Mouse (Mus musculus): Measurements from ENCODE around the gene Ccna2. TPM values are rescaled to one million over a fixed set of nuclear protein-coding genes. Genes with fewer than 3 reads are reported as not detected.
A peak's percentile ranks its signal among the peaks of the same experiment; 100 is the strongest.

Ccna2 gene
- polyA plus RNA-seq, 1 experiment from 2014 or later: 205 TPM

GRCm38 (mm10) chr3:36544961-36545360, 27.0 kb downstream of the Ccna2 start:
- Histone ChIP-seq H3K4me1 (ENCODE audit: control insufficient read depth, insufficient read depth, low read length) (no peaks in the 10 kb centered on the region), H3K36me3 (ENCODE audit: control insufficient read depth, insufficient read depth, low read length) (no peaks in the 10 kb centered on the region), H3K9me3 (replicated peaks; ENCODE audit: control insufficient read depth, low read length) (no peaks in the 10 kb centered on the region), H3K27ac (ENCODE audit: low read depth, low read length) (no peak overlapping the region), H3K27me3 (ENCODE audit: control insufficient read depth, insufficient read depth, low read length) (no peaks in the 10 kb centered on the region), H3K4me3 (ENCODE audit: low read depth, low read length) (no peak overlapping the region), H3K9ac (ENCODE audit: low read depth, low read length) (no peak overlapping the region), H3K4me2 (no peak overlapping the region)
- no peak for ATAC-seq (replicated peaks; ENCODE audit: insufficient number of reproducible peaks, low FRiP score, low TSS enrichment)
- 70% methylated on average over 3 of the region's 3 CpGs for WGBS (ENCODE audit: insufficient replicate concordance)

- H3K4me3 ChIP-seq (ENCODE audit: low read depth, low read length): no peak overlapping the region
- no peaks in the 10 kb centered on the region for H3K9me3 ChIP-seq (replicated peaks; ENCODE audit: control insufficient read depth, low read length)
- WGBS (ENCODE audit: insufficient replicate concordance): 80% methylated on average over 2 of the region's 2 CpGs
- no peaks in the 10 kb centered on the region for H3K27me3 ChIP-seq (ENCODE audit: control insufficient read depth, insufficient read depth, low read length)
- H3K9ac ChIP-seq (ENCODE audit: low read depth, low read length): no peak overlapping the region
- no peak for ATAC-seq (replicated peaks; ENCODE audit: insufficient number of reproducible peaks, low FRiP score, low TSS enrichment)
- no peak overlapping the region for H3K4me2 ChIP-seq
- H3K36me3 ChIP-seq (ENCODE audit: control insufficient read depth, insufficient read depth, low read length): no peaks in the 10 kb centered on the region
- H3K4me1 ChIP-seq (ENCODE audit: control insufficient read depth, insufficient read depth, low read length): no peaks in the 10 kb centered on the region
- no peak overlapping the region for H3K27ac ChIP-seq (ENCODE audit: low read depth, low read length)
These were observed 30.6 kb downstream of the Ccna2 start for GRCm38 (mm10) chr3:36541399-36541798.

- Histone ChIP-seq H3K4me3 (ENCODE audit: low read depth, low read length) (no peak overlapping the region), H3K36me3 (ENCODE audit: control insufficient read depth, insufficient read depth, low read length) (no peaks in the 10 kb centered on the region), H3K4me1 (ENCODE audit: control insufficient read depth, insufficient read depth, low read length) (no peaks in the 10 kb centered on the region), H3K27ac (ENCODE audit: low read depth, low read length) (no peak overlapping the region), H3K9ac (ENCODE audit: low read depth, low read length) (no peak overlapping the region), H3K9me3 (replicated peaks; ENCODE audit: control insufficient read depth, low read length) (no peaks in the 10 kb centered on the region), H3K27me3 (ENCODE audit: control insufficient read depth, insufficient read depth, low read length) (no peaks in the 10 kb centered on the region), H3K4me2 (no peak overlapping the region)
- WGBS (ENCODE audit: insufficient replicate concordance): 58% methylated on average over 2 of the region's 2 CpGs
- no peak for ATAC-seq (replicated peaks; ENCODE audit: insufficient number of reproducible peaks, low FRiP score, low TSS enrichment)
These were observed 31.2 kb downstream of the Ccna2 start for GRCm38 (mm10) chr3:36540756-36541155.

GRCm38 (mm10) chr3:36537701-36538470, 34.1 kb downstream of the Ccna2 start:
- no peaks in the 10 kb centered on the region for H3K9me3 ChIP-seq (replicated peaks; ENCODE audit: control insufficient read depth, low read length)
- no peaks in the 10 kb centered on the region for H3K36me3 ChIP-seq (ENCODE audit: control insufficient read depth, insufficient read depth, low read length)
- 66% methylated on average over 4 of the region's 4 CpGs for WGBS (ENCODE audit: insufficient replicate concordance)
- no peak overlapping the region for H3K4me2 ChIP-seq
- H3K27me3 ChIP-seq (ENCODE audit: control insufficient read depth, insufficient read depth, low read length): no peaks in the 10 kb centered on the region
- H3K9ac ChIP-seq (ENCODE audit: low read depth, low read length): no peak overlapping the region
- H3K4me1 ChIP-seq (ENCODE audit: control insufficient read depth, insufficient read depth, low read length): no peaks in the 10 kb centered on the region
- no peak overlapping the region for H3K27ac ChIP-seq (ENCODE audit: low read depth, low read length)
- H3K4me3 ChIP-seq (ENCODE audit: low read depth, low read length): no peak overlapping the region
- no peak for ATAC-seq (replicated peaks; ENCODE audit: insufficient number of reproducible peaks, low FRiP score, low TSS enrichment)

- H3K9me3 ChIP-seq (replicated peaks; ENCODE audit: control insufficient read depth, low read length): no peaks in the 10 kb centered on the region
- H3K4me2 ChIP-seq: no peak overlapping the region
- H3K36me3 ChIP-seq (ENCODE audit: control insufficient read depth, insufficient read depth, low read length): no peaks in the 10 kb centered on the region
- 79% methylated on average over 12 of the region's 12 CpGs for WGBS (ENCODE audit: insufficient replicate concordance)
- H3K27ac ChIP-seq (ENCODE audit: low read depth, low read length): no peak overlapping the region
- 0 out of 2 replicates have a peak, but pooled peaks cover 4% of the 10 kb centered on the region for H3K27me3 ChIP-seq (ENCODE audit: control insufficient read depth, insufficient read depth, low read length)
- ATAC-seq (replicated peaks; ENCODE audit: insufficient number of reproducible peaks, low FRiP score, low TSS enrichment): no peak
- H3K4me1 ChIP-seq (ENCODE audit: control insufficient read depth, insufficient read depth, low read length): no peaks in the 10 kb centered on the region
- no peak overlapping the region for H3K4me3 ChIP-seq (ENCODE audit: low read depth, low read length)
- H3K9ac ChIP-seq (ENCODE audit: low read depth, low read length): no peak overlapping the region
These were observed 35.9 kb downstream of the Ccna2 start for GRCm38 (mm10) chr3:36536041-36536440.

- 0 out of 2 replicates have a peak, but pooled peaks cover 4% of the 10 kb centered on the region for H3K27me3 ChIP-seq (ENCODE audit: control insufficient read depth, insufficient read depth, low read length)
- no peaks in the 10 kb centered on the region for H3K9me3 ChIP-seq (replicated peaks; ENCODE audit: control insufficient read depth, low read length)
- H3K27ac ChIP-seq (ENCODE audit: low read depth, low read length): no peak overlapping the region
- no peak overlapping the region for H3K9ac ChIP-seq (ENCODE audit: low read depth, low read length)
- no peaks in the 10 kb centered on the region for H3K36me3 ChIP-seq (ENCODE audit: control insufficient read depth, insufficient read depth, low read length)
- H3K4me2 ChIP-seq: no peak overlapping the region
- no peaks in the 10 kb centered on the region for H3K4me1 ChIP-seq (ENCODE audit: control insufficient read depth, insufficient read depth, low read length)
- 3% methylated on average over 1 of the region's 1 CpGs for WGBS (ENCODE audit: insufficient replicate concordance)
- no peak for ATAC-seq (replicated peaks; ENCODE audit: insufficient number of reproducible peaks, low FRiP score, low TSS enrichment)
- no peak overlapping the region for H3K4me3 ChIP-seq (ENCODE audit: low read depth, low read length)
These were observed 38.7 kb downstream of the Ccna2 start for GRCm38 (mm10) chr3:36533201-36533672.

GRCm38 (mm10) chr3:36532738-36533137, 39.2 kb downstream of the Ccna2 start:
- no peak overlapping the region for H3K27ac ChIP-seq (ENCODE audit: low read depth, low read length)
- no peak for ATAC-seq (replicated peaks; ENCODE audit: insufficient number of reproducible peaks, low FRiP score, low TSS enrichment)
- no peaks in the 10 kb centered on the region for H3K9me3 ChIP-seq (replicated peaks; ENCODE audit: control insufficient read depth, low read length)
- H3K36me3 ChIP-seq (ENCODE audit: control insufficient read depth, insufficient read depth, low read length): no peaks in the 10 kb centered on the region
- 0 out of 2 replicates have a peak, but pooled peaks cover 4% of the 10 kb centered on the region for H3K27me3 ChIP-seq (ENCODE audit: control insufficient read depth, insufficient read depth, low read length)
- WGBS (ENCODE audit: insufficient replicate concordance): 46% methylated on average over 7 of the region's 7 CpGs
- H3K9ac ChIP-seq (ENCODE audit: low read depth, low read length): no peak overlapping the region
- H3K4me2 ChIP-seq: no peak overlapping the region
- no peaks in the 10 kb centered on the region for H3K4me1 ChIP-seq (ENCODE audit: control insufficient read depth, insufficient read depth, low read length)
- no peak overlapping the region for H3K4me3 ChIP-seq (ENCODE audit: low read depth, low read length)

- H3K27ac ChIP-seq (ENCODE audit: low read depth, low read length): no peak overlapping the region
- H3K36me3 ChIP-seq (ENCODE audit: control insufficient read depth, insufficient read depth, low read length): no peaks in the 10 kb centered on the region
- no peaks in the 10 kb centered on the region for H3K9me3 ChIP-seq (replicated peaks; ENCODE audit: control insufficient read depth, low read length)
- H3K4me2 ChIP-seq: peak overlapping the region; percentile 70
- peak overlapping the region; percentile 46; the same call in 1 of the 2 replicates for H3K9ac ChIP-seq (ENCODE audit: low read depth, low read length)
- no peaks in the 10 kb centered on the region for H3K4me1 ChIP-seq (ENCODE audit: control insufficient read depth, insufficient read depth, low read length)
- no peak for ATAC-seq (replicated peaks; ENCODE audit: insufficient number of reproducible peaks, low FRiP score, low TSS enrichment)
- WGBS (ENCODE audit: insufficient replicate concordance): 6% methylated on average over 18 of the region's 18 CpGs
- H3K4me3 ChIP-seq (ENCODE audit: low read depth, low read length): peak overlapping the region; percentile 37
- H3K27me3 ChIP-seq (ENCODE audit: control insufficient read depth, insufficient read depth, low read length): 0 out of 2 replicates have a peak, but pooled peaks cover 4% of the 10 kb centered on the region
These were observed 39.9 kb downstream of the Ccna2 start for GRCm38 (mm10) chr3:36531979-36532542.
